Mouse (Mus musculus) testis, adult 2 months (tissue): ENCODE measurements around the gene Pom121. TPM values are rescaled to one million over a fixed set of nuclear protein-coding genes. Genes with fewer than 3 reads are reported as not detected.

Source experiments
- H3K27ac ChIP-seq: fragments of 200-500 bp; 2 replicates; pipeline ENCODE4 v1.5.1; 2012; ENCODE audit warnings: low read depth, low read length; ENCODE audit not compliant: control insufficient read depth, insufficient read depth
- H3K27me3 ChIP-seq: fragments of 200-500 bp; 2 replicates; pipeline ENCODE4 v1.6.1; 2012; ENCODE audit warnings: mild to moderate bottlenecking, low read length, moderate library complexity; ENCODE audit not compliant: control insufficient read depth, insufficient read depth
- H3K36me3 ChIP-seq: fragments of 200-500 bp; 2 replicates; pipeline ENCODE4 v1.6.1; 2012; ENCODE audit warnings: mild to moderate bottlenecking, low read length; ENCODE audit not compliant: control insufficient read depth, insufficient read depth
- H3K4me1 ChIP-seq: fragments of 200-500 bp; 2 replicates; pipeline ENCODE4 v1.6.1; 2012; ENCODE audit warnings: low read length; ENCODE audit not compliant: control insufficient read depth, insufficient read depth
- H3K4me3 ChIP-seq: fragments of 200-500 bp; 2 replicates; pipeline ENCODE4 v1.5.1; 2012; ENCODE audit warnings: low read depth, mild to moderate bottlenecking, low read length, moderate library complexity, mixed read lengths; ENCODE audit not compliant: control insufficient read depth
- CTCF ChIP-seq: fragments of 200-500 bp; IDR thresholded peaks from 2 replicates; pipeline ENCODE4 v1.5.1; 2012; ENCODE audit warnings: low read depth, mild to moderate bottlenecking, inconsistent platforms, low read length, moderate library complexity; ENCODE audit not compliant: control insufficient read depth, insufficient read depth, insufficient replicate concordance
- POLR2A ChIP-seq: fragments of 200-500 bp; IDR thresholded peaks from 2 replicates; pipeline ENCODE4 v1.6.1; 2012; ENCODE audit warnings: low read depth, mild to moderate bottlenecking, inconsistent platforms, low read length, moderate library complexity; ENCODE audit not compliant: control insufficient read depth
- polyA plus RNA-seq: library from polyadenylated mRNA; depleted of rRNA; stranded (reverse); fragments of >200 nt; gene quantifications from 2 replicates; pipeline ENCODE4 v1.2.3, GENCODE M21; 2012; rRNA removed

The Pom121 gene
- polyA plus RNA-seq, 1 experiment, result 107 TPM

GRCm38 (mm10) chr5:135331161-135331560 is 63.2 kb downstream of the Pom121 start:
- no peak overlapping the region for H3K27ac ChIP-seq
- peaks cover 1% of the 10 kb centered on the region for H3K36me3 ChIP-seq
- H3K4me3 ChIP-seq, result no peak overlapping the region
- TF ChIP-seq POLR2A, result no peak
- no peak for TF ChIP-seq CTCF
- no peaks in the 10 kb centered on the region for H3K27me3 ChIP-seq
- H3K4me1 ChIP-seq, result no peaks in the 10 kb centered on the region

DNA sequence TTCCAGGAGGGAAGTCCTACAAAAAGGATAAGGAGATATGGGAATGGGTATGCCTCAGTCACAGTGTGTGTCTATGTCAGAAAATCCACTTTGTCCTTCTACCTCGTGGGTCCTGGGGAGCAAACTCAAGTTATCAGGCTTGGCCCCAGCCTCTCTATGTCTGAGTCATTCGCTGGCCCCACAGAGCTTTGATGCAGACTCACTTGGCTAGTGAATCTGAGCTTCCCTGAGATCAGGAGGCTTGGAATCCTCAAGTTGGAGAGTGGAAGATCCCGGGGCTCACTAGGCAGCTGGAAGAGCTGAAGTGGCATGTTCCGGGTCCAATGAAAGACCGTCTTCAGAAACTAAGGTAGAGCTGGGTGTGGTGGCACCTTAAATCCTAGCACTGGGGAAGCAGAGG is 64.1 kb downstream of the Pom121 start:
- no peak overlapping the region for H3K27ac ChIP-seq
- no peaks in the 10 kb centered on the region for H3K4me1 ChIP-seq
- no peak for TF ChIP-seq POLR2A
- no peak for TF ChIP-seq CTCF
- H3K4me3 ChIP-seq, result no peak overlapping the region
- H3K27me3 ChIP-seq, result no peaks in the 10 kb centered on the region
- H3K36me3 ChIP-seq, result peaks cover 1% of the 10 kb centered on the region

DNA sequence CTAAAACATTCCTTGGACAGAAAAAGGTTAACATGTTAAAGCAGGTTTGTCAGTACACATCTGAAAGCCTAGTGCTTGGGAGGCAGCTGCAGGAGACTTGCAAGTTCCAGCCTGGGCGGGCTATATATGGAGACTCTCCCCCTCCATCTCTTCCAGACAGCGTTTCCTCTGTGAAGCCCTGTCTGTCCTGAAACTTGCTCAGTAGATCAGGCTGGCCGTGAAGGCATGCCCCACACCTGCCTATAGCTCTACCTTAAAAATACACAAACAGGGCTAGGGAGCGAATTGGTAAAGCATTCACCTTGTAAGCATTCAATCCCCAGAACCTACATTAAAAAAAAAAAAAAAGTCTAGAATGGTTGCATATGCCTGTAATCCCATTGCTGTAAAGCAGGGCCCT is 64.9 kb downstream of the Pom121 start:
- Histone ChIP-seq H3K36me3 (peaks cover 1% of the 10 kb centered on the region), H3K4me1 (no peaks in the 10 kb centered on the region), H3K27me3 (no peaks in the 10 kb centered on the region), H3K4me3 (no peak overlapping the region), H3K27ac (no peak overlapping the region)
- no peak for TF ChIP-seq POLR2A
- no peak for TF ChIP-seq CTCF

Other genes starting within 250 kb of the Pom121 start
- 63.4 and 65.5 TPM in 2 replicates for gene Tbl2, start 244.9 kb downstream of the Pom121 start, polyA plus RNA-seq
- 33.8 and 36.7 TPM in 2 replicates for gene Bcl7b, start 226.3 kb downstream of the Pom121 start, polyA plus RNA-seq
- gene Baz1b, start 207.3 kb downstream of the Pom121 start, polyA plus RNA-seq, result 6.4 and 7.7 TPM in 2 replicates
- gene Fzd9, start 143.3 kb downstream of the Pom121 start, polyA plus RNA-seq, result 3.1 and 3.2 TPM in 2 replicates
- gene Fkbp6, start 44.5 kb downstream of the Pom121 start, polyA plus RNA-seq, result 71.8 and 87.2 TPM in 2 replicates
- 0.78 and 0.99 TPM in 2 replicates for gene Trim50, start 41.3 kb downstream of the Pom121 start, polyA plus RNA-seq
- 16.0 and 16.5 TPM in 2 replicates for gene Nsun5, start 24.6 kb downstream of the Pom121 start, polyA plus RNA-seq
- 8.6 and 8.9 TPM in 2 replicates for gene Hip1, start 150.6 kb upstream of the Pom121 start, polyA plus RNA-seq
- gene Ccl26, start 169.0 kb upstream of the Pom121 start, polyA plus RNA-seq, result not detected in 2 replicates
- 0.15 and 0.23 TPM in 2 replicates for gene Ccl24, start 178.5 kb upstream of the Pom121 start, polyA plus RNA-seq
- 53.7 and 64.0 TPM in 2 replicates for gene Rhbdd2, start 238.1 kb upstream of the Pom121 start, polyA plus RNA-seq